Mouse (Mus musculus) ES-CJ7 (cell line): ENCODE data around the gene Snd1.

Experiments
- DNase-seq: peaks from one replicate; pipeline ENCODE4 v3.0.0; 2011; ENCODE audit warnings: low read depth, low spot score

Snd1 gene

DNA sequence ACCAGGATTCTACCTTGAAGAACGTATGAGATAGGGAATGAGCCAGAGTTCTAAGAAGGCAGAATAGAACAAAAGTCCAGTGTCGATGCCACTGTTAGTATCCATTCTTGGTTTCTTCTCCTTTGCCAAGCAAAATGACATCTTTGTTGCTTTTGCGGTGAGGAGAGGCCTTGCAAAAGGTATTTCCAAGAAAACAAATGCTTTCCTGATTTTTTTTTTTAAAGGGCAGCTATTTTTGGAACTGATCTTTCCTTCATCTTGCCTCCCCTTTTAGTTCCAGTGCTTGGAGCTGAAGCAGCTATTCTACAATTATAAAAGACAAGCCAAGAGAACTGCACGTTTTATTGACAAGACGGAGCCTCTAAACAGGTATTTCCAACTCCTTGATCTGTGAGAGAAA, at the start of gene Snd1:
Gene Snd1, plus strand, starts transcription at position 301 of the 400 bp plus-strand sequence.
- DNase-seq, result no peak

DNA sequence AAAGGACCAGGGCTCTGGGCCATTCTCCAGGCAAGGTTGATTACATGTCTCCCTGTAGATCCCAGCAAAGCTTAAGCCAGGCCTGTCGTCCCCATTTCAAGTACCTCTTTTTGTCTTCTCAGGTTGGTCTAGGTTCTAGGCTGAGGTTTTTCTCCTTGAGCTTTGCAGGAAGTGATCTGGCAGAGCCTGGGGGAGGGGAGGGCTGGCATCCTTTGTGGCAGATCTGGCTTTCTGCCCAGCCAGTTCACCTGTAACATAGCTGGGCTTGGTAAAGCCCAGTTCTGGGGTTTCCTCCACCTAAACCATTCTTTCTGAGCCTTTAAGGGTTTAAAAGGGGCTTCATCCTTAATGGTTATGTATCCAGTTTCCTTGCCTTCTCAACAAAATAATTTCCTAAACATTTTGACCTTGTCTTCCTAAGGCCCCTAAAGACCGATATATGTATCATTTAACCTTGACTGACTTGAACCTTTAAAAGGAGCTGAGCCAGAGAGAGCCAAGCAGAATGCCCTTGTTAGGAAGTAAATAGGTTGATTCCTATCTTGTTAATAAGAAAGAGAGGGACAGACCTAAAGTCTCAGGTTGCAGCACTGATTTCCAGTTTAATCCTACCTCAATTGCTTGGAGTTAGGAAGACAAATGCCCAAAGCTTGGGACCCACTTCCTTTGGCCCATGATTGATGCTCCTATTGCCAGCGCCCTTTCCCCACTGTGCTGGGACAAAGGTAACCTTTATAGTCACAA, 47.7 kb upstream of the Snd1 start, which contains the start of gene Fscn3:
Gene Fscn3, plus strand, starts transcription at position 694 of the 744 bp plus-strand sequence.
- DNase-seq, result peak; percentile 13

DNA sequence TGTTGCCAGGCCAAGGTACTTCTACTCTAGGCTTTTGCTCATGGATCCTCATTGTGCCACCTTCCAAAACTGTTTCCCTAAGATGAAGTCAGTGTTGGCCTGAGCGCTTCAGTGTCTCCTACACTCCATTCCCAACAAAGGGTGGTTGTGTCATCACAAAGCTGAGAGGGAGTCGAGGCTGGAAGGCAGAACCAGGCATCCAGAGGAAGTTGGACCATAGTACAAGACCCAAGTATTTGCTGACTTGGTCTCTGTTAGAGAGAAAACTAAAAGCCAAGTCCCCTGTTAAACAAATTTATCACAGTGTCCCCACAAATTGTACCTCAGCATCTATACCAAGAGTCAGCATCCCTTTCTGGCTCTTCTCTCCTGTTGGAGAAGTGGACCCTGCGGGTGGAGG, 46.6 kb upstream of the Snd1 start, which contains the start of gene Gcc1:
Gene Gcc1, minus strand, starts transcription at position 101 of the 400 bp plus-strand sequence.
- no peak for DNase-seq

DNA sequence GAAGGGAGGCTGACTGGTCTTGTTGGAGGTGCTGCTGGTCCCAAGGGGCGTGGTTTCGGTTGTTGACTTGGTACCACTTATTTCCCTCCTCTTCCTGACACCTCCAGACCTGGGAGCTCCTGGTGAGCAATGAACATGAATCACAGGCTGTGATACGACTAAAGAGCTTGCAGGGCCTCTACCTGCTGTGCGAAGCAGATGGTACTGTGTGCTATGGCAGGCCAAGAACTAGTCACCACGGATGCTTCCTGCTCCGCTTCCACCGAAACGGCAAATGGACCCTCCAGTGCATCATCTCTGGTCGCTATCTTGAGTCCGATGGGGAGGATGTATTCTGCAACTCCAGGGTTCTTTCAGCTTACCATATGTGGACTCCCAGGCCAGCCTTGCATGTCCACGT, 45.1 kb upstream of the Snd1 start:
- no peak for DNase-seq

DNA sequence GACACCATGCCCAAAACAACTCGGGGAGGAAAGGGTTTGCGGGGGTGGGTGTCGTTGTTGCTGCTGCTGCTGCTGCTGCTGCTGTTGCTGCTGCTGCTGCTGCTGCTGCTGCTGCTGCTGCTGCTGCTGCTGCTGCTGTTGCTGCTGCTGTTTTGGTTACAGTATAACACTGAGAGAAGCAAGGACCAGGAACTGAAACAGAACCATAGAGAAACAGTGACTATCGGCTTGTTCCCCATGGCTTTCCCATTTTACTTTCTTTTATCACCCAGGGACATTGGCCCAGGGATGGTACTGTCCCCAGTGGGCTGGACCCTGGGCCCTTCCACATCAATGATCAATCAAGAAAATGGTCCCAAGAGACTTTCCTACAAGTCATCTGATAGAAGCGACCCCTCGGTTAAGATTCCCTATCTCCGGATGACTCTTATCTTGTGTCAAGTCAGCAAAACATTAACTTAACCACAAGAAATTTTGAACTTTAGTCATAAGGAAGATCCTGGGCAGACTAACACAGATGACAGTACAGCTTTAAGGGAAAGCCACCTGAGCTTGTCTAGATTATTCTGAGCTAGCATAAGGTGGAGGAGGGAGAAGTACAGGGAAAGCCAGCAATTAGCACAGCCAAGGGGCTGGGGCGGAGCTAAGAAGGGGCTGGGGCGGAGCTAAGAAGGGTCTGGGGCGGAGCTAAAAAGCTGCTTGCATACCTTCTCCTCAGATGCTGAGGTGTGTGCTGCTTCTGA, 44.0 kb upstream of the Snd1 start:
- peak; percentile 36 for DNase-seq

DNA sequence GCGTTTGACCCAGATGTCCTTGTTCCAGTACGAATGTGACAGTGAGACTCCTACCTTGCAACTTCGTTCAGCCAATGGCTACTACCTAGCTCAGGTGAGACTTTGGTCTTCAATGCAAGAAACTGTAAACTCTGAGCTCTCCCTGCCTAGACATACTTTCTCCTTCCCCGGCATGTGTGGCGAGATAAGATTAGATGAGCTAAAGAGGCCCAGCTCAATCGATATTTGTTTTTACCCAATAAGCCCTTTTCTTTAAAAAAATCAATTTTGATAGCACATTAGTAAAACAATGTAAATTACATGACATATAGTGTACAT, 43.4 kb upstream of the Snd1 start:
- no peak for DNase-seq

DNA sequence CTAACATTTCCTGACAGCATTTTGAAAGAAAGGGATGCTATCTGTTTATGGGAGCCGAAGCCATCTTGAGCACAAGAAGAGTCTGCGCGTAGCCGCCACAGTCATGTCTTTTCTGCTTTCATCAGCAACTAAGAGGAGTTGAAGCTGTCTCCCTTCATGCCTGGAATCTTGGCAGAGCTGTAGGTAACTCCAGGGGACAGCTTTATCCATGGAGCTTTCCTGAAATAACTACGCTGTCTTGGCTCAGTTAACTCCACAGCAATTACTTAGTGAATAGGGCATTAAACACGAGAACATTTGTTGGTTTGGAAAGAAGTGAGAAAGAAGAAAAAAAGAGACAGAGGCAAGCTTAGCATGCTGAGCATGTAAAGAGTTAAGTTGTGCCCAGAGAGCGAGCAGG, 27.0 kb upstream of the Snd1 start:
- DNase-seq, result no peak

DNA sequence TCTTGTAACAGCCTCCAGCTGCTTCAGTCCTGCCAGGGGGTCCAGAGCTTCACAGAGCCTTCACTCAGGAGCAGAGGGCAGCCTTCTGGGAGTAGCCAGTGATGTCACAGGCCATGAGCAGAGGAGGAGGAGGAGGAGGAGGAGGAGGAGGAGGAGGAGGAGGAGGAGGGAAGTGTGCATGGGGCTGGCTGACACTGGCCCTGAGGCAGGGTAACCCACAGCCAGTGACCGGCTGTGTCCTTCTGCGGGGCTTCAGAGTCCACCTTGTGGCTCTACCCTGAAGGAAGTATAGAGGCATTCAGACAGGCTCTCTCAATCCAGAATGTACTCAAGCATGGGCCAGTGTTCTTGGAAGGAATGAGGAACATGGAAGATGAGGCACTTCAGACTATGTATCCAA, 25.7 kb upstream of the Snd1 start, which contains the start of gene Pax4:
Gene Pax4, minus strand, starts transcription at position 101 of the 400 bp plus-strand sequence.
- no peak for DNase-seq

DNA sequence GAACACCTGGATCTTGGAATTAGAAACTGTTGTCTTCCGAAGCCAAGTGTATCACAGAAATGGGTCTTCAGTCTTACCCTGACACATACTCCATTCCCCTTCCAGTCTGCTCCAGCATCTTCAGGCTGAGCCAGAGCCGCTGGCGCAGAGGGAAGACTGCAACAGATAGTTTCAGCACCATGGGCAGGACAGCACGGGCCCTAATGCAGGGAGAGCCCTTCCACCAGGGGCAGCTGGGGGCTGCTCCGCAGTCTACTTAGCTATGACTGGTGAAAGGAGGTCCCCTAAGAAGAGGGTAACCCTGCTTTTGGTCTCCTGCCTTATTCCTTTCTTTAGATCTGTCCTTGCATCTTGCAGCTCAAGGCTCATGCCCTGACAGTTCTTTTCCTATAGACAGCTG, 24.5 kb upstream of the Snd1 start:
- DNase-seq, result peak; percentile 24

DNA sequence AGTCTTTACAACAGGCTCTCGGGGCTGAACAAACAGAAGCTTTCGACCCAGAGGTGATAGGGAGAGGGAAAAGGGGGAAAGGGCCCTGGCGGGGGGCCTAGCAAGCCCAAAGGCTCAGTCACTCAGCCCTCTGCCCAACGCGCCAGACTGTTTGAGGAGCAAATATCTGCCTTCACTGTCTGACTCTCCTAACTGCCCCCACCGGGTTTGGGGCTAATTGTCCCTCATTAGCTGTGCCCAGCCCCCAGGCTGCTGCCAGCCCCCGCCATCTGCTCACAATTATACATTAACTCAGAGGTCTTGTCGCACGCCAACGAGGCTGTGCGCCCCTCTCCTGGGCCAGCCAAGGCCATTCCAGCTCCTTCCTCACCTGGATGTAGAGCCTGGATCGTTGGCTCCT, 24.0 kb upstream of the Snd1 start:
- DNase-seq, result no peak

DNA sequence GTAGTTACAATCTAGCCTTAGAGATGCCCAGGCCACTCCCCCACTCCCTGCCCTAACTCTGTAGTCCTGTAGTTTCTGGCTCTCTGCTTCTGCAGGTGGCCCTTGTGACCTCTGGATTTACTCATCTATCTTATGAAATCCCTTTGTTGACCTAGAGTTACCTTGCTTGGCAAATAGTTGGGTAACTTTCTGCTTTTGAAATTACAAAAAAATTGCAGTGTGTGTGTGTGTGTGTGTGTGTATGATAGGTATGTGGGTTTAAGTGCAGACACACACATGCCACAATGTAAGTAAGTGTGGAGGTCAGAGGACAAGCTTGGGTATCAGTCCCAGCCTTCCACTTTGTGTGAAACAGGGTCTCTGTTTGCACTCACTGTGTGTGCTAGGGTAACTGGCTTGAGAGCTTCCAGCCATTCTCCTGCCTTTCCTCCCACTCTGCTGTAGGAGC, 15.7 kb upstream of the Snd1 start:
- no peak for DNase-seq

DNA sequence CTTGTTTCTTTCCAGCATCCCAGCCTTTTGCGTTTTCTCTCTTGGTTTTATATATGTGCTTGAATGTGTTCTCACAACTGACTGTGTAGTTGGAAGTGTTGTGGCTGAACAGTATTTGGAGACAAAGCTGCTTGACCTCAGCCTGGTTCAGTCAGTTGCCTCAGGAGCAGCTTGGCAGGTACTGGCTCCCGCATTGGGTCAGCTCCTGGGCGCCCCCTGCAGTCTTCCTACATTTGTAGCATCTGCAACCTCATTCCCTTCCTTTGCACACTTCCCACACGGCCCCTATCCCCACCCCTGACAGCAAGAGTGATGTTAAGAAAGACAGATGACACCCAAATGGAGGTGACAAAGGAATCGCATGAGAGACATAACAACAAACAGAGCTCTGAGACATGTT, 14.4 kb upstream of the Snd1 start:
- no peak for DNase-seq

DNA sequence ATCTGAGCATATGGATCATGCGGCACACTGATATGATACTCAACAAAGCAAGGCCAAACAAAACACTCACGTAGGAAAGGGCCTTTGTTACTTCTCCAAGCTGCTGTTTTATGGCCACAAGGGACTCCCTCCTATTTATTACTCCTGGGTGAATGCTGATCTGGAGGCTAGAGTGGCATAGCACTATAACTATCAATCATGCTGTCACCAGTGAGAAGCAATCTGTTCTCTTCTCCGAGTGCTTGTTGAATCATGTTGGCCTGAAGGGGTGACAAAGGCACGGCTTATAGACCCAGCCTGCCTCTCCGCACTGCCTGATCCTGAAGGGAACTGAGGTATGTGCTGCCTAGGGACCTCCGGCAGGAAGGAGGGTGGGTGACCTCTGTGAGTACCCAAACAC, 10.3 kb upstream of the Snd1 start:
- no peak for DNase-seq

DNA sequence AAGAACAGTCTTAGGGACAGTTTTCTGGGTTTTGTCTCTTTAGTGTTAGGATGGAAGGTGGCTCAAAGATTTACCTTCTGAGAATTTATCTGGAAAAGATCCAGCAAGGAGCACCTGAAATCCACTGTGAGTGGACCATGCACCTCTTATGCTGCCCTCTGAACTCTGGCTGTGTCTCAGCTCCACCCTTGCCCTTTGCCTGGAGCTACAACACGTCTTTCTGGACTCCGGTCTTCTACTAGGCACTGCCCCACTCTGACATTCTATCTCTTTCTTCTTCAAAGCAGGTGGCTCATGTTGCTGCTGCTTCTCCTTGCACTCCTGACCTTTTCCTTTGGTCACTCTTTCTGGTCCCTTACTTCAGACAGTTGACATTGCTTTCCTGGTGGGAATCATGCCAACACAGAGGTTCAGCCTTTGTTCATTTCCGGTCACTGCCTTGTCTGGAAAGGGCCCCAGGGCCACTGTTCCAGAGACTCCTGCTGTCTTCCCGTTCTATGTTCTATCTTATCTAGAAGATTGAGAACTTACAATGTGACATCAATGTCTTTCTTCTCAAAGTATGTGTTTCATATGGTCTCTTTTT, 4.8 kb upstream of the Snd1 start:
- DNase-seq, result no peak

DNA sequence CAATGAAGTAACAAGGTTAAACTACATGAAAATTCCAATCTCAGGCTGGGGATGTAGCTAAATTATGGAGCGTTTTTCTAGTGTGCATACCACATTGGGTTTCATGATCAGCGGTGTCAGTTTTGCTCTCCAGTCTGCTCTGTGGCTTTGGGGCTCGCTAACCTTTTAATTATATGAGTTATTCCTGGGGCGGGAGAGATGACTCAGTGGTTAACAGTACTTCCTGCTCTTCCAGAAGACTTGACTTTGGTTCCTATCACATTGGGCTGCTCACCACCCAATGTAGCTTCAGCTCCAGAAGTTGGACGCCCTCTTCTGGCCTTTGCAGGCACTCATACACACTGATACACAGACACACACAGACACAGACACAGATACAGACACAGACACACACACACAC, 4.3 kb upstream of the Snd1 start:
- no peak for DNase-seq

DNA sequence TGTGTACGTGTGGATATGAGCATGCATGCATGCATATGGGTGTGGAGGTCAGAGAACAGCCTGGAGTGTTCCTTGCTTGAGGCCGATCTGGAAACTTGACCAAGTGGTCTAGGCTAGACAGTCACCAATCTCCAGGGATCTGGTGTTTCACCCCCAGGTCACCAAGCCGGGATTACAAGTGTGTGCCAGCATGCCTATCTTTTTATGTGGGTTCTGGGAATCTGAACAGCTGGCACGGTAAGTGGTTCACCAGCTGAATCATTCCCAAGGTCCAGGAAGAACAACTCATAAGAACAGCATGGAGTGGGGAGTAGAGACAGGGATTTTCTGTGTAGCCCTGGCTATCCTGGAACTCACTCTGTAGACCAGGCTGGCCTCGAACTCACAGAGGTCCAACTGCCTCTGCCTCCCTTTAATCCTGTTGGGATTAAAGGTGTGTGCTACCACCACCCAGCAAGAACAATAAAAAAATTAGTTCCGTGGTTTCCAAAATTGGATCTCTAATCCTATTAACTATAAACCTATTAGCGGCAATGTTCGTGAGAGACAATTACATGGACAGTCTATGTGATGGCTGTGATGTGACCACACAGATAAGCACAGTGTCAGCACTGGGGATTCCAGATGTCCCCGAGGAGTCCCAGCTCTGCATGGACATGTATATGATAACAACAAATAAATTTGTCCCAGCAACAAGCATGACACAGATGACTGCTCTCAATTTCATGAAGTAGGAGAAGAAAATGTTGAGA, 3.5 kb upstream of the Snd1 start:
- no peak for DNase-seq

DNA sequence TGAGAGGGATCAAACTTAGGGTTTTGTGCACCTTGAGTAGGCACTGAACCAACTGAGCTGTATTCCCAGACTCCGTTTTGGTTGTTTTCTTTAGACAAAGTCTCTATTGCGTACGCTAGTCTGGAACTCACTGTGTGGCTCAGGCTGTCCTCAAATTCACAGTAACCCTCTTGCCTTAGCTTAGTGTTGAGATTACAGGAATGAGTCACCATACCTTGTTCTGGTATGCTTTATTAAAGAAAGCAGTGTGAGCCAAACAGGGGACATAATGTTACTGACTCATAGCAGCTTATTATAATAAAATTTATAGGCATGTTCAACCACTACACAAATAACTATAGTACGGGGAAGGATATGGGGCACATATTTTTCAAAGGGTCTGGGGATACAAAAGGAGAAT, 728 bp upstream of the Snd1 start:
- no peak for DNase-seq

DNA sequence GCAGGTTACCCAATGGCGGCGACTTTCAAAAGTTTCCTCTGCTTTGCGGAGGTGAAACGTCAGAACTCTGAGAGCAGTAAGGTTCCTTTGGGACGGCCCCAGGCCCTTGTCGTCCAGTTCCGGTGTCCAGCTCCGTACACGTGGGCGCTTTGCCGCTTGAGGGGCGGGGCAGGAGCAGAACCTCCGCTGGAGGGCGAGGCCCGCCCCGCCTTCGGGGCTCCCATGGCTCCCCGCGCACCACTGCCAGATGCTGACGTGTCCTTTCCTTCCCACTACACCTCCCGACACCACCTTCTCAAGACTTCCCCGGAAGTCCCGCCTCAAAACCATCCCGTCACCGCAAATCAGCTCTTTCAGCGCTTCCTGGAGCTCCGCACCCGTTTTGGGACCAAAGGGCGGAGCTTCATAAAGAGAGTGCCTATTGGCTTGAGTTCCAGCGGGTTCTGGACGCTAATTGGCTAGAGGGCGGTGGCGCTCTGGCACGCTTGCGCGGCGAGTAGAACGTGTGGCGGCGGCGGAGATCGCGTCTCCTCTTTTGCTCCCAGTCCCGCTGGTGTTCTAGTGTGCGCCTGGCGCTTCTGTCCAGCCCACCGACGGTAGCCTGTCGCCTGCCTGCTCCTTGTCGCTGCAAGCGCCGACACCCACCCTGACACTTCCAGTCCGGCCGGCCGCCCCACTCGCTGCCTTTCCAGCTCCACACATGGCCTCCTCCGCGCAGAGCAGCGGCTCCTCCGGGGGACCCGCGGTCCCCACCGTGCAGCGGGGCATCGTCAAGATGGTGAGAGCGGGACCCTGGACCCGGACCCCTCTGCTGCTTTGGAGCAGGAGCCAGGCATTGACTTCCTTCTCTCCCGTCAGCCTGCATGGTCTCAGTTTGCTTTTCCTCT, 5.2 kb downstream of the Snd1 start:
- peak; percentile 100 for DNase-seq

DNA sequence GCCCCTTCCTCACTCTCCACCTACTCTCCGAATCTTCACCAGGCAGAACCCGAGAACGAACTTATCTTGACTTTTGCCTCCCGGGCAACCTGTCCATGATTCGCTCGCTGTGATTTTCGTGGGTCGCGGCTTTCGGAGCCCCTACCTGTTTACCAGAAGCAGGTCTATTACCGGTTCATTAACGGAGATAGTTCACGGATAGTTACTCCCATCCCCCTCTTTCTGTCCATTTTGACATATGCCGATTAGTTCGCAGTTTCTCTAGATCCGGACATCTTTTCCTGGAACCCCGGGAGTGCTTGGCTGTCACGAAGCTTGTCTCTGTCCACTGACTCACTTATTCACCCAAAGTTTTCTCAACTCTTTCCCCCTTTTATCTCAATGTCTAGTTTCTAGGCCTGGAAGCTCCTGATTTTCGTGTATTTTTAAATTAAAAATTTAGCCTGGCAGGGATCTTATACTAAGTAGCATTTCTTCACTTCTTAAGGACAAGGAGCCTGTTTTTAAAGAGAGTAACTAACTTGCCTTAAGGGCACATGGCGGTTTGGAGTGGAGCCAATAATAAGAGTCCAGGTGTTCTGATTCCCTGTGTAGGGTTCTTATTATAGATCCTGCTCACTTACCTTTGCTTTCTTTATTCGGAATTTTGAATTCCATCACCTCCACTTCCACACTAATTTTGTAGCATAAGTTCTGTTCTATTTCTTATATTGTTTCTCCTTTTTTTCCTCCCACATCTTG, 6.0 kb downstream of the Snd1 start:
- no peak for DNase-seq

DNA sequence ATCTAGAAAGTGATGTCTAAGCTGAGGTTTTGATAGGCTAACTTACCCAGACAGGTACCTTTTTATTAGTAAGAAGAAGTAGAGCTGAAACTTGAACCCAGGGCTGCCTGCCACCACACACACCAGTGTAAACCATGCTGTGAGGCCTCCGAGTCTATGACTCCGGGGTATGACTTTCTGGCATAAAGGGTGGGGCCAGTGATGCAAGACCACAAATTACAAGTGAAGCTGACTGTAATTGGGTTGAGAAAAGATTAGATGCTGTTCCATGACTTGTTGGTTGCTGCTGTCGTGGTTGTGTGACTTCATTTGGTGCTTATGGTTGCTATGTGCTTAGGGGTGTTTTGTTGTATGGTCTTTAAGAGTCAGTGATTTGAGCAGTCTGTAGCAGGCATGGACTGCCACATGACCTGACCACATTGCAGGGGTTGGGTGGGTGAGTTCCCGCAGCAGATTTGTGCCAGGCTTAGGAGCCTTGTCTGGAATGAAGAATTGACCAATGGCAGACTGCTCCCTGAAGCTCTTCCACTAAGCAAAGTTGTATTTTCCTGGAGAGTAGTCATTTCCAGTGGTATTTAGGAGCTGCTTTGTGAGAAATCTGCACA, 7.9 kb downstream of the Snd1 start:
- no peak for DNase-seq
